Mouse (Mus musculus): ENCODE measurements around the gene Camta1.

DNA sequence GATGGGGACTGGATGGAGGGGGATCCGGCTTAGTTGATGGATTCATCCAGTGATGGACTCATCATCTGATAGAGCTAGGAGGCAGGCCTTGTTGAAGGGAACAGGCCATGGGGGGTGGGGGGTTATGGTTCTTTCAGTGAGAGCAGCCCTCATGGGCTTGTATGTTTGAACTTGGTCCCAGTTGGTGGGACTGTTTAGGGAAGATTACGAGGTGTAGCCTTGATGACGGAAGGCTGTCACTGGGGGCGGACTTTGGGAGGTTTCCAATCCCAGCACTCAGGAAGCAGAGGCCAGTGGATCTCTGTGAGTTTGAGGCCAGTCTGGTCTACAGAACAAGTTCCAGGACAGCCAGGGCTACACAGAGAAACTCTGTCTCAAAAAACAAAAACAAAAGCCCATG, 132.6 kb downstream of the Camta1 start:
- TF ChIP-seq POLR2A (IDR thresholded peaks at IDR 0.05; ENCODE audit: borderline replicate concordance, low read depth, low read length) (no peak), CTCF (IDR thresholded peaks at IDR 0.05; ENCODE audit: low read depth, low read length) (no peak)

Measured in bone marrow macrophage, adult 2 months (primary cell).